Mouse (Mus musculus): ENCODE results near the gene Ccdc36.
A peak's percentile ranks its signal among the peaks of the same experiment; 100 is the strongest.

GRCm38 (mm10) chr9:108460319-108461178, 32.3 kb upstream of the Ccdc36 start, which contains the start of gene Ccdc71:
- TF ChIP-seq USF2 (IDR thresholded peaks at IDR 0.05; ENCODE audit: borderline replicate concordance in 1 of 2, insufficient read depth in 1 of 2, low read depth in 1 of 2, low read length in 2 of 2) (no peak), CHD2 (IDR thresholded peaks at IDR 0.05; ENCODE audit: low read length) (peak; percentile 94), EP300 (IDR thresholded peaks at IDR 0.05; ENCODE audit: low read depth in 1 of 2, low read length in 2 of 2) (peak in 1 of 2 experiments; percentile 57; a peak in 2 of 4 replicates), CTCF (IDR thresholded peaks at IDR 0.05 in 2 of 3, conservative IDR thresholded peaks at IDR 0.05 in 1 of 3; ENCODE audit: control insufficient read depth in 1 of 3, insufficient read depth in 1 of 3, low read depth in 2 of 3, low read length in 3 of 3, poor library complexity in 1 of 3, severe bottlenecking in 1 of 3) (no peak), ZMIZ1 (IDR thresholded peaks at IDR 0.05; ENCODE audit: low read depth, low read length) (peak; percentile 42; the same call in 1 of the 2 replicates), KAT2A (conservative IDR thresholded peaks at IDR 0.05; ENCODE audit: low read depth, low read length) (peak; percentile 91), TBP (IDR thresholded peaks at IDR 0.05; ENCODE audit: low read depth, low read length) (peak; percentile 70; the same call in 1 of the 2 replicates), SMC3 (IDR thresholded peaks at IDR 0.05; ENCODE audit: low read depth, low read length) (no peak), MYB (IDR thresholded peaks at IDR 0.05; ENCODE audit: low read depth, low read length) (no peak), HCFC1 (IDR thresholded peaks at IDR 0.05; ENCODE audit: low read depth, low read length) (peak; percentile 96)
